Mouse (Mus musculus) thymus, adult 2 months (tissue): ENCODE results near the gene Dedd2.

ENCODE experiments used
- CTCF ChIP-seq: fragments of 200-500 bp; IDR thresholded peaks from 2 replicates; pipeline ENCODE4 v1.5.1; 2012; ENCODE audit warnings: mild to moderate bottlenecking, control low read depth, low read length, moderate library complexity, borderline replicate concordance; ENCODE audit not compliant: control insufficient read depth, poor library complexity, insufficient read depth; ENCODE audit errors: extremely low read depth
- POLR2A ChIP-seq: fragments of 200-500 bp; IDR thresholded peaks from 2 replicates; pipeline ENCODE4 v1.6.1; 2012; ENCODE audit warnings: mild to moderate bottlenecking, low read length, control low read depth, moderate library complexity; ENCODE audit not compliant: control insufficient read depth, poor library complexity, insufficient read depth; ENCODE audit errors: extremely low read depth

DNA sequence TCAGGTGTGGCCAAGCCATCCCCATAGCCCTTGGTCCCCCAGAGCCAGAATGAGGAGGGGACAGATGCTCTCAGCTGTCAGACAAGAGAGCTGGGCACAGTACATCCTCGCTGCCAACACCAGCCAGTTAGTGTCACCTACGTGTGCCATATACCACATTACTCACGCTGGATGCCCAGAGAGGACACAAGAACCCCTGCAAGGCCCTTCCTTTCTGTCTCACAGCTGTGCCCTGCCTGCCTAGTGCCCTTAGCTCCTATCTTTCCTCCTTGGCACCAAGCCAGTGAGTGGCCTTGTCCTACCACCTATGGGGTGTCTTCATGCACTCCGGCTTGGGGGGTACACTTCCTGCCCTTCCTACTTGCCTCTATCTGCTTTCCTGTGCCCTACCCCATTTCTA, 65.8 kb downstream of the Dedd2 start:
- TF ChIP-seq CTCF: no peak
- TF ChIP-seq POLR2A: no peak
